Mouse (Mus musculus) large intestine, adult 2 months (tissue): Measurements from ENCODE around the gene Izumo4. TPM values are rescaled to one million over a fixed set of nuclear protein-coding genes. Genes with fewer than 3 reads are reported as not detected.

Experiments
- DNase-seq: peaks from one replicate; pipeline ENCODE4 v3.0.0-alpha.2; 2012; ENCODE audit warnings: low read depth, low spot score
- WGBS: fragments of 180-500 bp; shearing (Covaris S2); methylation state at CpG from one replicate; pipeline ENCODE4 v1.1.7; 2018; 5-methylcytosine and 5-hydroxymethylcytosine counted together
- polyA plus RNA-seq: library from polyadenylated mRNA; depleted of rRNA; stranded (reverse); fragments of >200 nt; gene quantifications from 2 replicates; pipeline ENCODE4 v1.2.3, GENCODE M21; 2012

Gene Izumo4
- polyA plus RNA-seq, 1 experiment = 22.8 TPM

DNA sequence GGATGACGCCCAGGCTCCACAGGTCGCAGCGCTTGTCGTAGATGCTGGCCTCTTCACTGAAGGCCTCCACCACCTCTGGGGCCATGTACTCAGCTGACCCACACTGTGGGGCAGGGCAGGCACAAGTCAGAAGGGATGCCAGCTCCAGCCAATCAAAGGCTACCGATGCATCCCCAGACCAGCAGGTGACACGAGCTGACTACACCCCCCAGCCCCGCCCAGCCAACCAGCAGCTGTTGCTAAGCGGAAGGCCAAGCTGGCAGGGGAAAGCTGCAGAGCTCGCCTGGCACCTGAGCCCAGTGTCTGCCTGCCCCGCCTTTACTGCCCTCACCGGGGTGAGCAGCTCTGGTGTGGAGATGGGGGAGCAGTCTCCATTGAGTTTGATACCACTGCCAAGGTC, 33.4 kb upstream of the Izumo4 start:
- 34% methylated on average over 11 of the region's 11 CpGs for WGBS
- DNase-seq = no peak

DNA sequence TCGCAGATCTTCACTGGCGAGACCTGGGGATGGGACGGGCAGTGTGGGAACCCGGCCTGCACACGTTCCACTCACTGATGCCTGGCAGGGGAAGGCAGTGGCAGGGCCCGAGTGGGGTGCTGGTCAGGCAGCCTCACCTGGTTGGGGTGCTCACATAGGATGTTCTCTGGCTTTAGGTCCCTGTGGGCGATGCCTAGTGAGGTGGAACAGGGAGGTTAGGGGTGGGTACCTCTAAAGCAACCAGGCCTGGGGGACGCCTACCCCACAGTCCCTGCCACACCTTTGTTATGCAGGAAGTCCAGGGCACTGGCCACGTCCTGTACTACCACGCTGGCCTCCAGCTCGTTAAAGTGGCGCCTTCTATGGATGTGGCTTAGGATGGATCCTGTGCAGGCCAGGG, 33.0 kb upstream of the Izumo4 start:
- WGBS = 44% methylated on average over 12 of the region's 12 CpGs
- no peak for DNase-seq

DNA sequence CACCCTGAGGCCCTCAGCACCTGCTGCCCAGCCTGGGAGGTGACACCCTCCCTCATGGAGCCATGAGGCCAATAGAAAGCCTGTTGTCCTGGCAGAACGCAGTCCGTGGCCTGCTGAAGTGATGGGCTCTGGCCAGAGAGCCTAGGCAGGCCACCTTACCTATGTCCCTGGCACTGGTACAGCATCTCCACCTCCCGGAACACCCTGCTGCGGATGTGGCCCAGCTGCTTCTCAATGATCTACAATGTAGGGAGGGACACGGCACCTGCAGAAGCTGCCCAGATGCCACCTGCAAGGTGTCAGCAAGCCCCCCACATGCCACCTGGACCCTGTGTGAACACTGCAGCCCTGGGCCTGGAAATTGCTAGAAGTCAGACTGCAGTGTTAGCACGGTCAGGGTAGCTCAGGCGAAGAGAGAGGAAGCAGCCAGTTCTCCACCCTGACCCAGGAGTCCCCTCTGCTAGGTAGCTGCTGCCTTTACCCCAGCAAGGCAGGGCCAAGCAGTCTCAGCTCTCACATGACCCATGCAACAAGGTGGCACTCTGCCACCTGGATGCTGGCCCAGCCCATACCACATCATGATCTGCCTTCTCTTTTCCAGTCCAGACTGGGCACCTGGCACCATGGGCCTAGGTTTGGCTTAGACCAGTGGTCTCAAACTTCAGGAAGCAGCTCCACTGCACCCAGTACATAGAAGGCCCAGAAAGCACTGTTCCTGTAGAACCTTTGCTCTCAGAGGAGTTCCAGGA, 32.1 kb upstream of the Izumo4 start:
- no peak for DNase-seq
- 29% methylated on average over 7 of the region's 7 CpGs for WGBS

DNA sequence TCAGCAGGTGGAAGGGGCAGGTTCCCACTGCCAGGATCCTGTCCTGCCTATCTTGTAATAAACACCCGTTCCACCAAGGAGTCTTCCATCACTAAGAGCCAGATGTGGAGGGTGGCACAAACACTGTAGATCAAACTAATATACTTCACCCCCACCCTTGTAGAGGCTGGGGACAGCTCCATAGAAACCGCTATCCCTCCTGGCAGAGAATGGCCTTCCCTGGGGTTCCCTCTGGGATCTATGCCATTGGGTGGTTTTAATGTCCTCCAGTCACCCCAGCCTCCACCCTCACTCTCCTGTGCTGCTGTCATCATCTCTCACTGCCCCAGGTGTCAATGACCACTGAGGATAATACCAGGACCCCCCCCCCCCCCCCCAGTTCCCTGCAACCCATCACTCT, 31.5 kb upstream of the Izumo4 start:
- WGBS = 56% methylated on average over 2 of the region's 2 CpGs
- DNase-seq = no peak

DNA sequence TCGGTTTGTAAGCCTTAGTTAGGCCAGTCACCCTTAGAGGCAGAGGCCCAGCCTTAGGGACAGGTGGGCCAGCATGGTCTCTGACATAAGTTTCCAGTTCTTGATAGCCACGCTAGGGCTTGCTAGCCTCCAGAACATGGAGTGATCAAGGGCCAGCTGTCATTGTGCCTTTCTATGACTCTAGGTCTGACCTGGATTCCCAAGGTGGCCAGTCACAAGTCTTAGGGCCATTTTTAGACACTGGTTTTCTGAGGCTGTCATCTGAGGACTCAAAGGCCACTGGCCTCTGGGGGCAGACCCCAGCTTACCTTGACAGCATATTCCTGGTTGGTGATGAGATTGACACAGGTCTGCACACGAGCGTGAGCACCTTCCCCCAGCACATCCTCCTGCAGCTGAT, 30.7 kb upstream of the Izumo4 start:
- no peak for DNase-seq
- 84% methylated on average over 4 of the region's 4 CpGs for WGBS

DNA sequence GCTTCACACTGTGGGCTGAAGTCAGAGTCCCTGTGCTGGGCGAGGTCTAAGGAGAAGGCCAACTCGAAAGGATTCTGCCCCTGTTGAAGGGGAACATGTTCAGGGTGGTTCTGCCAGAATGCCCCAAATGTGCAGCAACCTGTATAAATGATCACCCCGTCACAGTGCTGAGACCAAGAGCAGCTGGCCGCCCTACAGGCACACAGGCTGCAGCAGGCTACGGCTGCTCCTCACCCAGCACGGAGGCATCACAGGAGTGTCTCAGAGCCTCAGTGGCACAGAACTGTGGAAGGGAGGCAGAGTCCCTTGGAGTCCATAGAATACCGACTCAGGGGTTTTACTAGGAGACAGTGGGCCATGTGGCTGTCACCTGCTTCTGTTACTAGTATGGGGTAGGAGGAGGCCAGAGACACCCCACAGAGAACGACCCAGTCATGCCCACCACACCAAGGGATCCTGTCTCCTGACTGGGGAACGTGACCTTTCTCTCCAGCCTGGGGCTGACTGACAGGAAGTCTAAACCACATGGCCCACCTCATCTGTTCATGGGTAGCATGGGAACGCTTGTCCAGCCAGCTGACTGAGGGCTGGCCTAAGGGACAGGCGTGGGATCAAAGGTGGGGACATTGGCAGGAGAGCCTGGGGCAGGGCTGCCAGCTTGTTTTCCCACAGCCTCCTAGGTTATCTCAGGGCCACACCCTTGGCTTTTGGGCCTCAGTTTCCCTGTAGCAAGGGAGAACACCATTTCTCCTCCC, 29.9 kb upstream of the Izumo4 start:
- 76% methylated on average over 11 of the region's 11 CpGs for WGBS
- DNase-seq = no peak

DNA sequence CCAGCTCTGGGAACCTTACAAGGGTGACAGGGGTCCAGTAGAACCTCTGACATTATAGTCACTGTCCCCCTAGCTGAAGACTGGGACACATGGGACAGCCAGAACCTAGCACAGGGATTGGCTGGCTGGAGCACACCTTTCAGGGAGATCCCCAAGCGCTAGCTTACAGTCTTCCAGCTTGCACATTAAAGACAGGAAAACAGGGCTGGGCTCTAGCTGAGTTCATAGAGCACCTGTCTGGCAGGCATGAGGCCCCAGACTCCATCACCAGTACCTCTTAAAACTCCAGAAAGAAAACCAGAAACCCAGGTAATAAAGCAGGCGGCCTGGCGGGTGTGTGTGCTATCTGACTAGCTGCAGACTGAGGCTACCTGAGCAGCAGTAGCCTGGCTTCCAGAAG, 28.3 kb upstream of the Izumo4 start:
- DNase-seq = no peak
- 39% methylated on average over 3 of the region's 3 CpGs for WGBS

DNA sequence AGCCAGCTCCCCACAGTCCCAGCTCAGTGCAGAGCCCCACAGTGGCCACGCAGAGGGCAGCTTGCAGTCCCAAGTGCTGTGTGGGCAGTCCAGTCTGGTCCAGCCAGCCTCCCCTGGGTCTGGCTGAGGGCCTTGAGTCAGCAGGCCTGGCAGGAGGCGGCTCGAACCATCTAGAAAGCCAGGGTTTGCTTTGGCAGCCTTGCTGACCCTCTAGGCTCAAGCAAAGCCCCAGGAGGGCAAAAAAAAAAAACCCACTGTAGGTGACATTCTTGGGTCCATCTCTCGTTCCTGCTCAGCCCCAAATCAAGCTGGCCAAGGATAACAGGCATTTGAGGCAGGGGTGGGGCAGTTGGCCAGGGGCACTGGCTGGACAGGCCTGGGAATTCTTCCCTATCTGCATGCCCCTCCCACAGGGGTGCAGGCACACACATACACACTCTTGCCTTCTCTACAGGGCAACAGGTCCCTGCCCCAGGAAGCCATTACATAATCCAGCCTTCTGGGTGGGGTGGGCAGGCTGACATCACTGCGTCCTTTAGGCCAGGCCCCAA, 27.7 kb upstream of the Izumo4 start:
- WGBS = 10% methylated on average over 5 of the region's 5 CpGs

DNA sequence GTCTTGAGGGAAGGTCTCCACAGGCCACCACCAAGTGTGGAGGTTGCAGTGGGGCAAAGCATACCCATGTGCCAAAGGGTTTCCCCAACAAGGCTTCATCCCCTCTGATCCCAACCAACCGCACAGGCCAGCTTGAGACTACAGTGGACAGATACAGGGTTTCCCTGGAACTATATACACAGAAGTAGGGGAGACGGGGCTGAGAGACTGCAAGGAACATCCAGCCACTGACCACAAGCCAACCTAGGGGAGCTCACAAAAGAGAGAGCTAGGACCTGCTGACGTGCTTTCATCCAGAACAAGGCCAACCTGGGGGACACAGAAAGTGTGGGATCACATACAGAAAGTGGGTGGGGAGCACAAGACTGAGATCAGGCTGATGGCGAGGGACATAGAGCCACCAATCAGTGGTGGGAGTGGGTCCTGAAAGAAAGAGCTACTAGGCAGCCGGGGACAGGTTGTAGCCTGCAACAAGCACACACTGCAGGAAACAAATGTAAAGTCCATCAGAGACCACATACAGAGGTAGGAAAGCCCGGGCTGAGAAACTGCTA, 27.1 kb upstream of the Izumo4 start:
- 4% methylated on average over 6 of the region's 6 CpGs for WGBS
- no peak for DNase-seq

More for the DNA sequence above, 27.7 kb upstream of the Izumo4 start:
- no peak for DNase-seq

DNA sequence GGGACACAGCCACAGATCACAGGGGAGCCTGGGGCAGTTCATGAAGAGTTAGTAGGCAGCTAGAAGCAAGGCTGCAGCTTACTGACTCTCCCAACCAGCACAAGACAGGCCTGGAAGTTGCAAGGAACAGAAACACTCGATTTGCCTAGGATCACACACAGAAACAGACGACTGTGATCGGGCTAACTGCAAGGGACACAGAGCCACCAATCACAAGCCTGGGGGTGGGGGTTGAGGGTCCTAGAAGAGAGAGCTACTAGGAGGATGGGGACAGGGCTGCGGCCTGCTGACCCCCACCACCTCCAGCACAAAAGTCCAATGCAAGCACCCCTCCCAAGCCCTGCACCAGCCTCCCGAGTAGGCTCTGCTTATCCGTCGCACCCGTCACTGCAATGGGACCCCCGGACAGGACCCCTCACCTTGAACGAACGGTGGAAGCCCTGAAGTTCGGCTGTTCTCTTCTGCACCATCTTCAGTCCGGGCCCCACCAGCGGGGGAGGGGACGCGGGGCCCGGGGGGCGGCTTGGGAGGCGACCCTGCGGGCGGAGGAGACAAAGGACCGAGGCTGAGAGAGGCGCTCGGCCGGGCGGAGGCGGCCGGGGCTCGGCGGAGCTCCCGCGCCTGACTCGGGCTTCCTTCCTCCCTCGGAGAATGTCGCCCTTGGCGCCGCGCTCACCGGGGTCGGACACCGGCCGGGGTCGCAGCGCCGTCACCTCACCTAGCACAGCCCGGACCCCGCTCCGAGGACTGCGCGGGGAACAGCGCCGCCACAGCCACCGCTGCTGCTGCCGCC, 26.4 kb upstream of the Izumo4 start:
- DNase-seq = no peak
- under 1% methylated on average over 44 of the region's 54 CpGs for WGBS

DNA sequence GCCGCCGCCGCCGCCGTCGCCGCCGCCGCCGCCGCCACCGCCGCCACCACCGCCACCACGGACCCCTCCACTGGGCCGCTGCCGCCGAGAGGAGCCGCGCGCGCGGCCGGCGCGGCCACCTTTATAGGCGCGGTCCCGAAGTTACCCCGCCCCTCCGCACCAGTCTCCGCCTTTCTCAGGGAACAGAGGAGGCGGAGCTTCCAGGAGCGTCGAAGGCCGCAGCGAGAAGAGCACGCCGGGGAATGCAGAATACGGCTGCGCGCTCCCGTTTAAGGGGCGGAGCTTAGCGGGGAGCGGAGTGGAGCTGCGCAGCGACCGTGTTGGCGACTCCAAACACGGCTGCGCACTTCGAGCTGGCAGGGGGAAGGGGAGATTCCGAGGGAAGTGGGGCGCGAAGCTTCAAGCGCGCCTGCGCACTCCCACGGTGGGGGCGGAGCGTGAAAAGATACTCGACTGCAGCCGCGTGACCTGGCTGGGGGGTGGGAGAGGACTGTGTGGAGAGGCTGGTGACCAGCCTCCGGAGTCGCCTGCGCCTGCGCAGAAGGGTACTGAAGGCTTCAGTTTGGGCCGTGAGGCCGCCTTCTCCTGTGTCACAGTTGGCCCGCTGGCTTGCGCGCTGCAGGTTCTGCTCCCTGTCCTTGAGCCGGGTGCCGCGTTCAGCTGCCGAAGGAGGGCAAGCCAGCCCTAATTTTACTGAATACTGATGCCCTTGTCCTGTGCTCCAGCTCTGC, 25.6 kb upstream of the Izumo4 start:
- DNase-seq = peak; percentile 99
- WGBS = under 1% methylated on average over 78 of the region's 78 CpGs

DNA sequence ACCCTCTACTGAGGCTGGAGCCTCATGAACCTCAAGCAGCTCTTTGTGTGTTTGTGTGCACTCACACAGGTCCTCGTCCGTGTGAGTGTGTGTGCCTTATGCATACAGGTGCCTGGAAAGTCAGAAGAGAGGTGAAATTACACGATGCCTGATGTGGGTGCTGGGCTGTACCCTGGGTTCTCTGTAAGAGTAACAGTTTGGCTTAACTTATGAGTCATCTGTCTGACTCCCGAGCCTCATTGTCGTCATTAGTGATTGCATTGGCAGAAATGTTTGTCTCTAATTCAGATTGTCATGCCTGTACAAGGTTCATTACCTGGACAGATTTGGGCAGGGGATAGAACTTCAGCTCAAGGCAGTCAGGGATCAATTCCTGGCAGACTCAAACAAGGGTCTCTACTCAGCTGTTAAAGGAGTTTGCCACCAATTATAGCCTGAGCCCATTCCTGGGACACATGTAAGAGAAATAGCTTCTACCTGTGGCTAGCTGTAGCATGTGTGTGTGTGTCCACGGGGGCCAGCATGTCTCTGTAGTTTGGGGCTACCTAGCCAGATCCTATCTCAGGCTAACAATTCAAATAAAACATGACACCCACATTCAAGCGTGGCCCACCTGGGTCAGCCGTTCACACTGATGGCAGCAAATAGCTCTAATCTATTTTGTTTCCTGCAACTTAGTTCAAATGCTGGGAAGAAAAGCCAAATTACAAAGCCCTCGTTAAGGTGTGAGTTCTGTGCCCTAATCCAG, 24.7 kb upstream of the Izumo4 start:
- WGBS = 8% methylated on average over 9 of the region's 9 CpGs

DNA sequence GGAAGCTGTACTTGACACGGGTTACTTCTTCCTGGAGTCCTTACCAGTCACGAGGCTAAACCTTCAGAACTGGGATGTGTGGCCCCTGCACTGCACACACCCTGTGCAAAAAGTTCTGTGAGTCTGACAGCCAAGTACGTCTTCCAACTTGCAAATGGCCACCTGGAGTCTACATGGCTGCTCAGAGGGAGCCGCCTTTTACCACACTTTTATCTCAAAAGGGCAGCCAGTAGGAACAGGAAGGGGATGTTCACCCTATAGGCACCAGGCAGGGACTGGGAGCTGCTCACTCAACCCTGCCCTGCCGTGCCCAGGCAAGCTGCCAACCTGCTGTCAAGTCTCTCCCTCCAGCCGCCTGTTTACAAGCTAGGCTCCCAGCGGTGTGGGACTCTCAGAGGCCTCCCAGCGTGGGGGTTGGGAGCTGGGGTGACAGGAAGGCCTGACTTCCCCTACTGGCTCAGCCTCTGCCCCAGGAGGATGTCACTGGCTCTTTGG, 24.0 kb upstream of the Izumo4 start, which contains the start of gene Mknk2:
TSS of gene Mknk2 (minus strand) at position 171 of the 495 bp plus-strand sequence.
- WGBS = 2% methylated on average over 8 of the region's 8 CpGs
- DNase-seq = no peak

More for the DNA sequence above, 24.7 kb upstream of the Izumo4 start:
- DNase-seq = no peak

DNA sequence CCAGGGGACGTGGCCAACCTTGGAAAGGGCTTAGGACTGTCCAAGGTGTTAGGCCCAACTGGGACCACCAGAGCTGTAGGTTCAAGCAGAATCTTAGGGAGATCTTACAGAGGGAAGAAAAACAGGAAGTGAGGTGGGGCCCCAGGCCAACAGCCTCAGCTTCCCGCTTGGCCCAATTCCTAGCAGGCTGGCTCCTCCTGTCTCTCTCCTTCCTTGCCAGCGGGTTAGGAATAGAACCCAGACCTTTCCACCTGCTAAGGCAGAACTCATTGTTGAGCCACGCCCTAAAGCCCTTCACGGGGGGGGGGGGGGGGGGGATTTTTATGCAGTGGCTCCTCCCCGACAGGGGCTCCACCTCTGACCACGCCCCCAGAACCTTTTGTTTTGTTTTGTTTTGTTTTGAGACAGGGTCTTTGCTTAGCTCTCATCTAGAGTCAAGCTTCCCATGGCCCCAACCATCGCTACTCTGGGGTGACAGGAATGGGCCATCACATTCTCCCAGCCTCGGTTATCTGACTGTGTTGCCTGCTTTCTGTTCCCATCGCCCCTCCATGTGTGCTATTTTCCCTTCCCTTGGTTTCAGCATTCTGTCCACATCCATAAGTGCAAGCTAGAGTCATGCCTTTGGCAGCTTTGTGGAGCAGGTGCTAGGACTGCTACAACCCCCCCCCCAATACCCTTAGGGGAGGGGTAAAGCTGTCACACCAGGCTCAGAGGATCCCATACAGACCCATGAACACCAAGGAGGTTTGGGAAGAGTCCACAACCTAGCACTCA, 23.2 kb upstream of the Izumo4 start:
- DNase-seq = no peak
- 26% methylated on average over 9 of the region's 10 CpGs for WGBS

DNA sequence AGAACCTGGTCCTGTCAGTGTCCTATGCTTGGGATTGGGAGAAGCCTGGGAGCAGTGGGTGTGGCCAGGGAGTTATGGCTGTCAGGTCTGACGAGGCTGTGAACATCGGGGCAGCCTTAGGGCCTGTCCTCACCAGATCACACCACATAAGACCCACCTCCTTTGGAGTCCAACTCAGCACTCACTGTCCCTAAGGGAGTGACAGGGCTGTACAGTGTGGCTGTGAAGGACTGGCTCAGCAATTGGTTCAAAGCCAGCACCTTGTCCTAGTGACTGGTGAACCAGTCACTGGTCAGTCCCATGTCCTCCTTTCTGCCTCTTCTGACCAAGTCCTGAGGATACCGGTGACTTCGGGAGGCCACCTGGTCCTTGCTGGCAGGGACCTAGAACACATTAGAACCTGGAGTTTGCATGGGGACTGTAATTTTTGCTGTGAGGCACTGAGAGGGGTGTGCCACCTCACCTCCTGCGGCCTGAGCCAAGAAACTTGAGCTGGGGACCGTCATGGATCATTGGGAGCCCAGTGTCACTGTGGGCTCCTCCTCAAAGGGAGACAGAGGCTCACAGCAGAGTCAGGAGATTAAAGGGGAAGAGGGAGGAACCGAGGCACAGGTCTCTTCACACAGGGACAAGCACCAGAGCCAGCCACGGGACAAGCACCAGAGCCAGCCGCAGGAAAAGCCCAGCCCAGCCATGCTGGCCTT, 22.3 kb upstream of the Izumo4 start:
- no peak for DNase-seq
- WGBS = 41% methylated on average over 9 of the region's 9 CpGs

DNA sequence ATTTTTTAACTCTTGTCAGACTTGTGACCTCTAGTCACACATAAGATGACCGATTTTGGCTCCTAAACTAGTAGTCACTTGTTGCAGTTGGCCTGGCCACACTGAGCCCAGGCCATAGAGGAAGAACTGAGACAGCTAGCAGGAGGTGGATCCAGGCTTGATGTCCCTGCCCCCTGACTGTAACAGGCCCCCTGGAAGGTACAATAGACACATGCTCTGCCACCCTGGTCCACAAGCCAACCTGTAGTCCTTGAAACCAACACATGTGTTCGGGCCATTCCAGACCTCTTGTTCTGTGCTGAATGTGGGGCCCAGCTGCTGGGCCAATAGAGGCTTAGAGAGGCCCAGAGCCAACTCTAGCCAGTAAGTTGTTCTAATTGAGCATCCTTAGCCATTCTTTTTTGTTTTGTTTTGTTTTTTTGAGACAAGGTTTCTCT, 21.7 kb upstream of the Izumo4 start:
- 80% methylated on average over 2 of the region's 2 CpGs for WGBS
- no peak for DNase-seq

DNA sequence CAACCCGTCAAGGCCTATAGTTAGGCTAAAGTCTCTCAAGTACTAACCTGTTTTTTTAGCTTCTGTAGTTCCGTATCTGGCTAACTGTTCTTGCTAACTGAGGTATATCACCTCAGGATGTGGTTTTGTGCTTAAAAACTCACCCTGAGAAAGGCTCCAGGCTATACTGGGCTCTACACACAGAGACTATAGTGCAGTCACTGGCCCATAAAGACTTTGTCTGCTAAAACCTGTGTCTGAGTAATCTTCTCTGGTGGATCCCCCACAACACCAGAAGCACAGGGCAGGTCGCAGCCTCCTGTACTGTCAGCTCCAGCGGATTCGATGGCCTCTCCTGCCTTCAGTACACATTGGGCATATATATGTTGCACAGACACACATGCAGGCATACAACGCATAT, 20.0 kb upstream of the Izumo4 start:
- DNase-seq = no peak
- 91% methylated on average over 6 of the region's 6 CpGs for WGBS
